Mouse (Mus musculus) midbrain, postnatal 0 days (tissue): ENCODE results near the gene N4bp2l1. TPM values are rescaled to one million over a fixed set of nuclear protein-coding genes. Genes with fewer than 3 reads are reported as not detected.

Experiments
- ATAC-seq: fragments of 200-750 bp; cut with Nextera tagmentation; 2 replicates; pipeline ENCODE4 v1.8.0; 2017; ENCODE audit warnings: moderate number of reproducible peaks, mild to moderate bottlenecking, moderate TSS enrichment, moderate library complexity; ENCODE audit not compliant: low FRiP score
- DNase-seq: peaks from one replicate; pipeline ENCODE4 v3.0.0-alpha.2; 2015; ENCODE audit warnings: low spot score
- H3K27ac ChIP-seq: fragments of 300-500 bp; sonication (generic); 2 replicates; pipeline ENCODE4 v1.5.1; 2014; ENCODE audit warnings: low read depth, mild to moderate bottlenecking, low read length, mixed read lengths
- H3K27me3 ChIP-seq: fragments of 300-500 bp; sonication (generic); 2 replicates; pipeline ENCODE4 v1.6.1; 2014; ENCODE audit warnings: low read length, control low read depth, mixed read lengths; ENCODE audit not compliant: insufficient read depth
- H3K36me3 ChIP-seq: fragments of 300-500 bp; sonication (generic); 2 replicates; pipeline ENCODE4 v1.6.1; 2014; ENCODE audit warnings: low read length, control low read depth, mixed read lengths; ENCODE audit not compliant: insufficient read depth
- H3K4me1 ChIP-seq: fragments of 300-500 bp; sonication (generic); 2 replicates; pipeline ENCODE4 v1.6.1; 2014; ENCODE audit warnings: mild to moderate bottlenecking, control low read depth, antibody characterized with exemption, low read length, mixed read lengths; ENCODE audit not compliant: insufficient read depth
- H3K4me2 ChIP-seq: fragments of 300-500 bp; sonication (generic); 2 replicates; pipeline ENCODE4 v1.6.1; 2014; ENCODE audit warnings: low read depth, mild to moderate bottlenecking, low read length, mixed read lengths; ENCODE audit not compliant: poor library complexity, severe bottlenecking
- H3K4me3 ChIP-seq: fragments of 300-500 bp; sonication (generic); 2 replicates; pipeline ENCODE4 v1.5.1; 2014; ENCODE audit warnings: low read depth, mild to moderate bottlenecking, low read length, moderate library complexity
- H3K9ac ChIP-seq: fragments of 300-500 bp; sonication (generic); replicated peaks from 2 replicates; pipeline ENCODE4 v1.6.1; 2014; ENCODE audit warnings: mild to moderate bottlenecking, low read length, moderate library complexity, mixed read lengths; ENCODE audit not compliant: poor library complexity, severe bottlenecking
- H3K9me3 ChIP-seq: fragments of 300-500 bp; sonication (generic); 2 replicates; pipeline ENCODE4 v1.6.1; 2016; ENCODE audit warnings: low read length, control low read depth
- CTCF ChIP-seq: IDR thresholded peaks from 2 replicates; pipeline ENCODE4 v1.5.1; 2016; ENCODE audit warnings: antibody characterized with exemption, mild to moderate bottlenecking
- WGBS: fragments of 180-500 bp; shearing (Covaris S2); extraction: QIAGEN DNeasy Blood & Tissue Kit; methylation state at CpG from one replicate; pipeline ENCODE4 v1.1.7; 2014; 5-methylcytosine and 5-hydroxymethylcytosine counted together
- polyA plus RNA-seq: library from polyadenylated mRNA; unstranded; fragments of >200 nt; fragmentation: Nextera tagmentation; extraction: Ambion mirVana; gene quantifications from 2 replicates; pipeline ENCODE4 v1.2.1, GENCODE M21; 2015
- total RNA-seq: library from RNA; depleted of rRNA; stranded (reverse); fragments of >200 nt; gene quantifications from 2 replicates; pipeline ENCODE4 v1.2.3, GENCODE M21; 2014

Gene N4bp2l1
- total and polyA plus RNA-seq, 2 experiments from 2014 or later = 16.8 to 38.0 TPM

GRCm38 (mm10) chr5:150616216-150616615 lies 19.2 kb upstream of the N4bp2l1 start:
- no peak for DNase-seq
- Histone ChIP-seq H3K4me3 (no peak overlapping the region), H3K9me3 (no peaks in the 10 kb centered on the region), H3K36me3 (no peaks in the 10 kb centered on the region; the same call in 1 of the 2 replicates), H3K9ac (no peak overlapping the region), H3K4me2 (no peak overlapping the region), H3K4me1 (no peaks in the 10 kb centered on the region), H3K27me3 (no peaks in the 10 kb centered on the region), H3K27ac (no peak overlapping the region)
- no peak for TF ChIP-seq CTCF
- WGBS = 98% methylated on average over 2 of the region's 2 CpGs
- no peak for ATAC-seq

- no peaks in the 10 kb centered on the region for H3K27me3 ChIP-seq
- no peak overlapping the region for H3K4me3 ChIP-seq
- H3K9me3 ChIP-seq = no peaks in the 10 kb centered on the region
- H3K4me2 ChIP-seq = no peak overlapping the region
- no peak for ATAC-seq
- no peak overlapping the region for H3K9ac ChIP-seq
- no peak for DNase-seq
- no peak for TF ChIP-seq CTCF
- H3K27ac ChIP-seq = no peak overlapping the region
- WGBS = 93% methylated on average over 2 of the region's 2 CpGs
- no peaks in the 10 kb centered on the region; the same call in 1 of the 2 replicates for H3K36me3 ChIP-seq
- no peaks in the 10 kb centered on the region for H3K4me1 ChIP-seq
These were observed 17.1 kb upstream of the N4bp2l1 start for GRCm38 (mm10) chr5:150614054-150614453.

- Histone ChIP-seq H3K4me1 (no peaks in the 10 kb centered on the region), H3K27ac (no peak overlapping the region), H3K9ac (no peak overlapping the region), H3K36me3 (peaks cover 12% of the 10 kb centered on the region), H3K9me3 (no peaks in the 10 kb centered on the region), H3K27me3 (no peaks in the 10 kb centered on the region), H3K4me2 (no peak overlapping the region), H3K4me3 (no peak overlapping the region)
- DNase-seq (no peak), ATAC-seq (no peak)
- WGBS = 84% methylated on average over 12 of the region's 12 CpGs
- no peak for TF ChIP-seq CTCF
These were observed 14.7 kb upstream of the N4bp2l1 start for GRCm38 (mm10) chr5:150611697-150612096.

GRCm38 (mm10) chr5:150611136-150611535 lies 14.1 kb upstream of the N4bp2l1 start:
- no peak for TF ChIP-seq CTCF
- Histone ChIP-seq H3K27me3 (no peaks in the 10 kb centered on the region), H3K36me3 (peaks cover 12% of the 10 kb centered on the region), H3K4me2 (no peak overlapping the region), H3K27ac (no peak overlapping the region), H3K9me3 (no peaks in the 10 kb centered on the region), H3K4me1 (no peaks in the 10 kb centered on the region), H3K4me3 (no peak overlapping the region), H3K9ac (no peak overlapping the region)
- no peak for ATAC-seq
- WGBS = 75% methylated on average over 1 of the region's 1 CpGs
- DNase-seq = no peak

GRCm38 (mm10) chr5:150607631-150608030 lies 10.6 kb upstream of the N4bp2l1 start:
- WGBS = 93% methylated on average over 8 of the region's 8 CpGs
- Histone ChIP-seq H3K4me3 (no peak overlapping the region), H3K9ac (no peak overlapping the region), H3K27ac (no peak overlapping the region), H3K4me2 (no peak overlapping the region), H3K4me1 (no peaks in the 10 kb centered on the region), H3K36me3 (peaks cover 12% of the 10 kb centered on the region), H3K9me3 (no peaks in the 10 kb centered on the region), H3K27me3 (no peaks in the 10 kb centered on the region)
- TF ChIP-seq CTCF = no peak
- no peak for ATAC-seq
- DNase-seq = no peak

- Histone ChIP-seq H3K4me2 (no peak overlapping the region), H3K9me3 (no peaks in the 10 kb centered on the region), H3K9ac (no peak overlapping the region), H3K27ac (no peak overlapping the region), H3K4me3 (no peak overlapping the region), H3K27me3 (no peaks in the 10 kb centered on the region), H3K4me1 (peaks cover 4% of the 10 kb centered on the region; the same call in 1 of the 2 replicates), H3K36me3 (peaks cover 12% of the 10 kb centered on the region)
- no peak for TF ChIP-seq CTCF
- DNase-seq = no peak
- no peak for ATAC-seq
- 98% methylated on average over 6 of the region's 6 CpGs for WGBS
These were observed 9.1 kb upstream of the N4bp2l1 start for GRCm38 (mm10) chr5:150606131-150606530.
